Mouse (Mus musculus): ENCODE data around the gene Zdhhc1.

GRCm38 (mm10) chr8:105542808-105543207 lies 46.1 kb upstream of the Zdhhc1 start:
- TF ChIP-seq CTCF (IDR thresholded peaks at IDR 0.05; ENCODE audit: control insufficient read depth, insufficient read depth, low read length) (no peak), POLR2A (IDR thresholded peaks at IDR 0.05; ENCODE audit: borderline replicate concordance, control insufficient read depth, low read depth, low read length) (no peak)

Measured in bone marrow, adult 2 months (tissue).